Mouse (Mus musculus) heart, adult 8-10 months (tissue): ENCODE measurements around the gene Cdk2ap1. TPM values are rescaled to one million over a fixed set of nuclear protein-coding genes. Genes with fewer than 3 reads are reported as not detected.
"Not testable (repeated sequence)": the region's sequence is repeated elsewhere in the genome, so short reads cannot be mapped to it uniquely, and the experiment has no call there.

Experiments
- DNase-seq: peaks from one replicate; pipeline ENCODE4 v3.0.0; 2022; ENCODE audit warnings: low spot score
- total RNA-seq, 4 experiments: library from RNA; stranded (reverse); gene quantifications; 2 replicates each; pipeline ENCODE4 v1.2.4; 2022

Gene Cdk2ap1
- total RNA-seq: 100 to 1,000 TPM; 138 to 152 (median 145) TPM

- not testable (repeated sequence) for DNase-seq
These were observed at the start of gene Cdk2ap1 for GRCm38 (mm10) chr5:124362982-124363381. TSS of gene Cdk2ap1 (minus strand) at chr5:124363082.

DNA sequence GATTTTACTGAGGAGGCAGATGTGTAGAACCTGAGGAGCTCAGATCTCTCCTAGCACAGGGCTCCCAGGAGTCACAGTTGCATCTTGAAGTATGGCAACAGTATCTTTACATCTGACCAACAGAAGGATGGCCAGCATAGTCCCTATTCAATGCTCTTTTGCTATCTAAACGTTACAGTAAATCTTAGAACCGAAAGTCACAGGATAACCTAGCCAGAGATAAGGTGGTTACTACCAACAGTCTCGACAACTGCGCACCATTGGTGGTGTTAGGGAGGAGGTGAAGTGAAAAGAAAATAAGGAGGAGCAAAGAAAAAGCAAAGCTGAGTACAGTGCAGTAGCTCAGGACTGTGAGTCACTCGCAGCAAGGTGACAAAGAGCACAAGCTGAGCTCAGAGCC is 49.3 kb upstream of the Cdk2ap1 start:
- DNase-seq: no peak

GRCm38 (mm10) chr5:124410808-124411207 is 47.9 kb upstream of the Cdk2ap1 start:
- DNase-seq: no peak

GRCm38 (mm10) chr5:124393726-124394125 is 30.8 kb upstream of the Cdk2ap1 start:
- DNase-seq: no peak

DNA sequence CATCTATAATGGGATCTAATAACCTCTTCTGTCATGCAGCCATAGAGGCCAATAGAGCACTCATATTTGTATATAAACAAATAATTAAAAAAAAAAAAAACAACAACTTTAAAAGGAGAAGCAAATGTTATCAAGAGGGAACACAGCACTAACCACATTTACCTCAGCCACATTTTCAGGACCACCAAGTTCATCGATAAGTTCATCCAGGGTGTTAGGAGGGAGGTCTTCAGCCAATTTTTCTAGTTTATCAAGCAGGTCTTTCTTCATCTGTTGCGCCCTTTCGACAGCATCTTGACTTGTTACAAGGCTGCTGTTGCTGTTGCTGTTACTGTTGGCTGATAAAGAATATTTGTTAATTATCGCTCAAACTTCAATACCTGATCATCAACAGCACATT is 29.5 kb upstream of the Cdk2ap1 start:
- DNase-seq: no peak

DNA sequence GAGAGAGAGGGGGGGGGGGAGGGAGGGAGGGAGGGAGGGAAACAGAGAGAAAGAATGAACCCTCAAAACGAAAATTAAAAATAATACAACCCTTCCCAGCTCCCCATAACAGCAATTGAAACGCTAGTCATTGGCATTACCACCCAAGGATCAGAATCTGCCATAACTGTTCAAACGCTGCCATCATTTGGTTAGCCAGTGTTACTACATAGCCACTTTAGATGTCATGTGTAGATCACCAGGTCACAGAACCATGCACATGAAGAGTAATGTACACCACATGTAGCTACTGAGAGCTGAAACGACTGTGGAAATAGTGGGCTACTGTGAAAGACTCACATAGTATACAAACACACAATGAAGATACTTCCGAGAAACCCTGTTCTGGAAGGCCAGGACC is 25.1 kb upstream of the Cdk2ap1 start:
- no peak for DNase-seq

- no peak for DNase-seq
These were observed 17.2 kb upstream of the Cdk2ap1 start for GRCm38 (mm10) chr5:124380121-124380520.

- no peak for DNase-seq
These were observed 14.3 kb upstream of the Cdk2ap1 start for GRCm38 (mm10) chr5:124377149-124377548.

DNA sequence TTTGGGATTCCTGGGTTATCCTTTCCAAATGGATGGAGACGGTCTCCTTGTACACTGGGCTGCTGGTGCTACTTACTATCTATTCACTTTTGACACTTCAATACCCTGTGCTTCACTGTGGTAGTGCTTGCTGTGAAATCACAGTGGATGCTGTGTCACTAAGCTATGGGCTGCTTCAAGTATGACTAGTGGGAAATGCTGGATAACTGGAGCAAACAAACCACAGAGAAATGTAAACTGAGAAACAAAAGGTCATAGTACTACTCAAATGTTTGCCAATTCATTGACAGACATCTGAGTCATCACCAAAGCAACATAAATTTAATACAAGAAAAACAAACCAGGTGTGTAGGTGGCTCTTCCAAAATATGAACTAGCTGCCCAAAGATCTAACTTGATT is 13.5 kb upstream of the Cdk2ap1 start:
- no peak for DNase-seq

DNA sequence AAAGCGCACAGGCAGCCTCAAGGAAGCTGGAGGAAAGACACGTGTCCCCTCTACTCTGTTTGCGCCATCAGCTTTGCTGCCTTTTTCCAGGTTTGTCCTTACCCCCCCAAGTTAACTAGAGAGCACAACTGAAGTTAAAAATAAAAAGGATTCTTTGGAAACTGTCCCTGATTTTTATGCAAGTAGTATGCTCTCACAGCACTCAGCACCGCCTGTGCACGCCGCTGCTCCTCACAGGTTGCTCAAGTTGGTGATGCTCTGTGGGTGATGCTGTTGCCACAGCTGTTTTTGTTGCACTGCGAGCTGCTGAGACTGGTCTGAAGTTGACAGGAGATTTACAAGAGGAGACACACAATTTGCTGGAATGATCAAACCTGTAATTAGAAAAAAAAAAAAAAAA is 11.4 kb upstream of the Cdk2ap1 start:
- DNase-seq: no peak

DNA sequence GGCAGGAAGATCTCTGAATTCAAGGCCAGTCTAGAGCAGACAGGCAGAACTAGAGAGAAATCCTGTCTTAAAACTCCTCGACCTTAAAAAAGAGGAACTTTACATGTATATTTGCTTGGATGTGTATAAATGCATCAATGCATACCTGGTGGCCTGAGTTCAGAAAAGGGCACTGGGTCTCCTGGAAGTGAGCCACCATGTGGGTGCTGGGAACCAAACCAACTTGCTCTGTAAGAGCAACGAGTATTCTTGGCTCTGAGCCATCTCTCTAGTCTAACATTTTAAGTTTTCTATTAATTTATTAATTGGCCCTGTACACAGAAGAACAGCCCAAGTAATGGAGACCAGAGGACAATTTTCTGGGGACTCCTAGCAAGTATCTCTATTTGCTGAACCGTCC is 3.8 kb upstream of the Cdk2ap1 start:
- no peak for DNase-seq

DNA sequence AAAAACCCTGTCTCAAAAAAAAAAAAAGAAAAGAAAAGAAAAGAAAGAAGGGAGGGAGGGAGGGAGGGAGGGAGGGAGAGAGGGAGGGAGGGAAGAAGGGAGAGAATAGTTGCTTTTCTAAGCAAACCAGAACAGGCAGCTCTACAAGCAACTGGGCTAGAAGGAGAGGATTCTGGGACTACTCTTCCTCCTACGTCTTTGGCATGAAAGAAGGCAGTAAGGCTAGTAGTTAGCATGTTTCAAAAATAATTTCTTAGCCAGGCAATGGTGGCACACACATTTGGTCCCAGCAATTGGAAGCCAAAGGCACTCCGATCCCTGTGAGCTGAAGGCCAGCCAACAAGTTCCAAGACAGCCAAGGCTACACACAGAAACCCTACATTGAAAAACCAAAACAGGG is 2.9 kb upstream of the Cdk2ap1 start:
- no peak for DNase-seq

DNA sequence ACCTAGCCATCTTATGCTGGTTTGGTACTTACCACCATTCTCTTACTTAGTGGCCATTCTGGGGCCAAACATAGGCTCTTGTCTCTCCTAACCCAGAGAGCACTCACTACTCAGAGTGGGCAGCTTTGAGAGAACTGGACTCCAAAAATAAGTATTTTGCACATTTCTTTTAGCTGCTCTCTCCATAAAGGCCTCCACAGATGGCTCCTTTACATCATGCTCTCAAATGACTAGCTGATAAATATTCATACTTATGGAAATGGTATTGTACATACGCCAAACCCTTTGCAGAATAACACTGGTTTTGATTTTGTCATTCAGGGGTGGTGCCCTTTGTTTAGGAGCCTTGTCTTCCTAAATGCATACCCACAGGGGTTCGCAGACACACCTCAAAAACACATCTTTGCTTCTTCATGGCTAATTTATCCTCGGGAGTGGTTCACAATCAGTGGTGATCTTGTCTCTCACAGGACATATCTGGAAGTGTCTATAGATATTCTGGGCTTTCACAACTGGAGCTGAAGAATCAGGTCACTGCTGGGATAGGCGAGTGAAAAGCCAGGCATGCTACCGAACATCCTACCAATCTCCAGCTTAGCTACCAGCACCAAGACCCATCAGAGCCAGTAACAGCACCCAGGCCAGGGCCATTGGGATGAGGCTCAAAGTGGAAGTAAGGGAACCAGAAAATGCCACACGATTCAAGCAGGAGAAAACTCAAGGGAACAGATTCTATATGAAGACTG is 1.5 kb upstream of the Cdk2ap1 start:
- no peak for DNase-seq

GRCm38 (mm10) chr5:124359641-124360040 is 3.2 kb downstream of the Cdk2ap1 start:
- no peak for DNase-seq

DNA sequence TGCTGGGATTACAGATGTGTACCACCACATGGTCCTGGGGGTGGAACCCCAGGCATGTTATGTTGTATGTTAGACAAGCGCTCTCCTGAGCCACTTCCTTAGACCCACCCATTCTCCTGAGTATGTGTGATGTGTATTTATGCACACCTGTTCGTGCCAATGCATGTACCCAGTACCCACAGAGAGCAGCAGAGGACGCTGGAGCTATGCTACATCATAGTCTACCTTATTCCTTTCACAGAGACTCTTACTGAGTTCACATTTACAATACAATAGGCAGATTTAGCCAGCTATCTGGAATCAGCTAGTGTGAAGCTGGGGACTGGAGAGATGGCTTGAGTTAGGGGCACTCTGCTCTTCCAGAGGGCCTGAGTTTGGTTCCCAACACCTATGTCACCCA is 6.2 kb downstream of the Cdk2ap1 start:
- no peak for DNase-seq

DNA sequence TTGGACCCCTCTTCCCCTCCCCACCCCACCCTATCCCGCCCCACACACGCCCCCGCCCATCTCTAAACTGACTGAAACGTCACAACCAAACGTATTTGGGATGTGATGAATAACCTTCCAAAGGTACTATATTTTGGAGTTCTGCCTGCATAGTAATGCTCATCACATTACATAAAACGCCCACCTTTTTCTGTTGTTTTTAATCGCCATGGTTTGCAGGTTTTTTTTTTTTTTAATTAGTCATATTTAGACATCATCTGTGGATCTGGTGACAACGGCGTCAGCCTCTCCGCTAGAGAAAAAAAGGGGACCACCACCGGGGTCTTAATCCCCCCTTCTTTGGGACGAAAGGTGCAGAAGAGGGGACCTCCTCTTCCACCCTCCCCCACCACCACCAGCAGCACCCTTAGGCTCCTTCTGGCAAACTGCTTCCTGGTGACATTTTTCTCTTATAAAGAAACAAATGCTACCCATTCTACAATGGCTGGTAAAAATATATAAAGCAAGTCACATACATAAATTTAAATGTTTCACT is 7.4 kb downstream of the Cdk2ap1 start:
- no peak for DNase-seq

- DNase-seq: no peak
These were observed 8.1 kb downstream of the Cdk2ap1 start for GRCm38 (mm10) chr5:124354574-124355424.

- no peak for DNase-seq
These were observed 8.9 kb downstream of the Cdk2ap1 start for GRCm38 (mm10) chr5:124353726-124354547.

- DNase-seq: no peak
These were observed 9.7 kb downstream of the Cdk2ap1 start for GRCm38 (mm10) chr5:124353011-124353725.

- DNase-seq: peak; percentile 61
These were observed 10.6 kb downstream of the Cdk2ap1 start for GRCm38 (mm10) chr5:124352141-124352920.
